In the genomic region with DNA sequence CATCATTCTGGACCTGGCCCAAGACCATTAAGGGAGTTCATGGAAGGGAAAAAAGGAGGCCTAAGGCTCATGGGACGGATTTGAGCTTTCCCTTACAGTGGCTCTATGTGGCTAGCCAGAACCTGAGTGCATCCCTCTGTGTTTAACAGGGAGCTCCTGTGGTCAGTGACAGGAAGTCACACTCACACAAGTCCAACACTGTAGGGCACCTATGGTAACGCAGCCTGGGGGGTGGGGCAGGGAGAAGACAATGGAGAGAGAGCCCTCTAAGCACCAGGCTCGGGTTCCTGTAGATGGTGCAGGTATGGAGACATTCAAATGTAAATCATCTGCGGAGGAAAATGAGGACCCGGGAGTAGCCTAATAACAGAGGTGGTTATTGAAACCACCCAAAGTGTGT, we compare ENCODE assay signal across 24 mouse cellular contexts.
"Had no signal": no experiment of that assay in that cellular context is flagged by ENCODE, and none has a peak within 500 bp of the region (broad histone marks: within the 10 kb centered on the region; RNA-seq: fewer than 3 reads in every experiment).

No protein-coding gene starts in this region.

- H3K4me3 ChIP-seq: gastrocnemius, adult 2 months; heart, adult 2 months; heart, embryonic 13.5 days; heart, embryonic 15.5 days; hindbrain, embryonic 15.5 days; layer of hippocampus, adult 2 months; left cerebral cortex, adult 2 months; limb, embryonic 10.5 days; limb, embryonic 12.5 days; liver, embryonic 13.5 days had no signal

- H3K9me3 ChIP-seq: heart, embryonic 13.5 days; heart, embryonic 15.5 days; hindbrain, embryonic 15.5 days; limb, embryonic 10.5 days; limb, embryonic 12.5 days; liver, embryonic 13.5 days had no signal

- H3K4me2 ChIP-seq: heart, embryonic 11.5 days; heart, embryonic 13.5 days; heart, embryonic 15.5 days; hindbrain, embryonic 15.5 days; limb, embryonic 12.5 days; liver, embryonic 11.5 days; liver, embryonic 13.5 days had no signal

- H3K4me1 ChIP-seq: heart, embryonic 15.5 days; liver, embryonic 13.5 days had no signal

- H3K27ac ChIP-seq: gastrocnemius, adult 2 months; heart, adult 2 months; heart, embryonic 13.5 days; heart, embryonic 15.5 days; hindbrain, embryonic 15.5 days; hindbrain, postnatal 0 days; layer of hippocampus, adult 2 months; left cerebral cortex, adult 2 months; limb, embryonic 10.5 days; limb, embryonic 12.5 days; liver, embryonic 13.5 days had no signal

- H3K36me3 ChIP-seq: heart, embryonic 13.5 days; heart, embryonic 15.5 days; hindbrain, embryonic 15.5 days; limb, embryonic 10.5 days; limb, embryonic 12.5 days; liver, embryonic 13.5 days had no signal

- DNase-seq: gastrocnemius, adult 2 months; gastrocnemius, postnatal 10 days; gastrocnemius, postnatal 25 days; heart, adult 2 months; heart, postnatal 14 days; heart, postnatal 36 days; kidney, adult 11 months; kidney, adult 8-10 months; kidney, postnatal 10 days; kidney, postnatal 25 days; kidney, postnatal 4 days; liver; liver, embryonic 13.5 days had no signal

- H3K9ac ChIP-seq: heart, embryonic 13.5 days; heart, embryonic 15.5 days; hindbrain, embryonic 15.5 days; limb, embryonic 12.5 days; liver, embryonic 13.5 days had no signal

- ATAC-seq: hindbrain, postnatal 0 days; intestine, embryonic 16.5 days had no signal

- H3K27me3 ChIP-seq: heart, embryonic 13.5 days; heart, embryonic 15.5 days; hindbrain, embryonic 15.5 days; limb, embryonic 12.5 days; liver, embryonic 13.5 days had no signal
